Mouse (Mus musculus) kidney, adult 18-20 months (tissue): ENCODE results near the gene Aldoc.
"Not testable (repeated sequence)": the region's sequence is repeated elsewhere in the genome, so short reads cannot be mapped to it uniquely, and the experiment has no call there.

Source experiments
- DNase-seq: peaks from one replicate; pipeline ENCODE4 v3.0.0; 2021

Gene Aldoc

GRCm38 (mm10) chr11:78322860-78323259 is at the start of gene Aldoc:
TSS of gene Aldoc (plus strand) at chr11:78322968.
- peak; percentile 87 for DNase-seq

- no peak for DNase-seq
Measured at GRCm38 (mm10) chr11:78275596-78275995, 47.2 kb upstream of the Aldoc start.

- DNase-seq = not testable (repeated sequence)
Measured at GRCm38 (mm10) chr11:78276169-78276568, 46.6 kb upstream of the Aldoc start.

- no peak for DNase-seq
Measured at GRCm38 (mm10) chr11:78278853-78279252, 43.9 kb upstream of the Aldoc start.

- DNase-seq = no peak
Measured at GRCm38 (mm10) chr11:78279586-78279985, 43.2 kb upstream of the Aldoc start.

GRCm38 (mm10) chr11:78289146-78289763 is 33.5 kb upstream of the Aldoc start:
- no peak for DNase-seq

- DNase-seq = no peak
Measured at GRCm38 (mm10) chr11:78290654-78291053, 32.1 kb upstream of the Aldoc start, which contains the start of gene BC030499. TSS of gene BC030499 (plus strand) at chr11:78290841.

- DNase-seq = no peak
Measured at GRCm38 (mm10) chr11:78294585-78294984, 28.2 kb upstream of the Aldoc start.

GRCm38 (mm10) chr11:78300917-78301316 is 21.9 kb upstream of the Aldoc start:
- DNase-seq = no peak

- peak; percentile 92 for DNase-seq
Measured at GRCm38 (mm10) chr11:78301357-78302084, 21.2 kb upstream of the Aldoc start, which contains the start of gene Spag5. TSS of gene Spag5 (plus strand) at chr11:78301529.

- no peak for DNase-seq
Measured at GRCm38 (mm10) chr11:78305272-78305671, 17.5 kb upstream of the Aldoc start.

- no peak for DNase-seq
Measured at GRCm38 (mm10) chr11:78310861-78311511, 11.8 kb upstream of the Aldoc start.

GRCm38 (mm10) chr11:78313662-78314061 is 9.1 kb upstream of the Aldoc start:
- DNase-seq = no peak

- no peak for DNase-seq
Measured at GRCm38 (mm10) chr11:78318411-78318810, 4.4 kb upstream of the Aldoc start.

GRCm38 (mm10) chr11:78322076-78322831 is 514 bp upstream of the Aldoc start:
- DNase-seq = no peak

- DNase-seq = no peak
Measured at GRCm38 (mm10) chr11:78324000-78324785, 1.4 kb downstream of the Aldoc start.

- no peak for DNase-seq
Measured at GRCm38 (mm10) chr11:78324965-78325364, 2.2 kb downstream of the Aldoc start.

GRCm38 (mm10) chr11:78327215-78327614 is 4.4 kb downstream of the Aldoc start:
- no peak for DNase-seq

- DNase-seq = peak; percentile 98
Measured at GRCm38 (mm10) chr11:78327634-78328511, 5.1 kb downstream of the Aldoc start, which contains the start of gene Pigs. TSS of gene Pigs (plus strand) at chr11:78328415.

- DNase-seq = no peak
Measured at GRCm38 (mm10) chr11:78328512-78329056, 5.8 kb downstream of the Aldoc start.

GRCm38 (mm10) chr11:78332676-78333075 is 9.9 kb downstream of the Aldoc start:
- no peak for DNase-seq
